Mouse (Mus musculus): Measurements from ENCODE around the gene Cds1.

The Cds1 gene

DNA sequence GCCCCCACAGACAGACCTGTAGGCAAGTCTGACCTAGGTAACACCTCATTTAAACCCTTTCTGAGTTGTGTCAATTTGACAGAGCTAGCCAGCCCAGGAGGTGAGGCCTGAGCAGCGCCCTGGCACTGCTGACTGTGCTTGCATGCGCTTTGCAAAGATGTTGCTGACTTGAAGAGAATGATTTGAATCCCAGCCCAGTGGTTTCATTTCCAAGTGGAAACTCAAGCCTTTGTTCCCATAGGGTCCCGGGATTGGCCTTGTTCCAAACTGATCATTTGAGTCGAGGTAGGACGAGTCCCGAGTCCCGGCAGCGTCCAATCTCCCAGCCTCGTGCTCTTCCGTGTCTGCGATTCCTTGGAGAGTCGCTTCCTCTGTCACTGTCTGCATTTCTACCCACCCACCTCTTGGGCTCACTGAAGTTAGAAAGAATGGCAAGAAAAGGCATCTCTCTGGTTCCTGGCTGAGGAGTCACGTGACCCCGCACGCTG, 14.5 kb downstream of the Cds1 start:
- no peak for DNase-seq

DNA sequence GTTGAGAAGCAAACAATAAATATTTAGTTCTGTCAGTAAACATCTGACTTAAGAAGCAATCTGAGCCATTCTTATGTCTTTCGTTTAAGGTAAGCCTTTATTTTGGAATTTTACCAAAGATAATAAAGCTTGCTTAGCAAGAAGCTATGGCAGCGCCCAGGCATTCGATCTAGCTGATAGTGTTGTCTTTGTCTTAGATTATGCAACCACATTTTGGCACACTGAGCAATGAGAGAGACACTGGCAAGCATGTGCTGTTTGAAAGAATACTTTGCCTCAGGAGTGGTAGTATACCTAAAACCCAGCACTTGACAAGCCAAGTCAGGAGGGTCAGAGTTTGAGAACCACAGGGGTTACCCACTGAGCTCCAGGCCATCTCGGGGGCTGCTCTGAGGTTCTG, 16.0 kb downstream of the Cds1 start:
- no peak for DNase-seq

DNA sequence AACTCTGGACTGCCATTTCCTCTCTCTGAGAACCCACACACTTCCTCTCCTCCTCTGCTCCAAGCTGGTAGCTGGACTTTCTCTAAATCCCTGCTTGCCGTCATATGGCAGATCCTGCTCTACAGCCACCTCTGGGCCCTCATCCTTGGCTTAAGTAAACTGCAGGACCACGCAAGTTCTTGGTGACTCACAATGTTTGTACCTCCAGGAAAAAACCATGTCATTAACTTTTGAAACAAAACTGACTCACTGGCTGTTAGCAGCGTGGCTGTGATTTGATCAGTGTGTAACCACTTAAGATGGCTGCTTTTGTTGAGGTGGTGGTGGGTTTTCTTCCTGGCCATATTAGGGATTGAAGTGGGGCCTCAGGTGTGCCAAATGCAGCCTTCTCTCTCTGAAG, 19.4 kb downstream of the Cds1 start:
- no peak for DNase-seq

DNA sequence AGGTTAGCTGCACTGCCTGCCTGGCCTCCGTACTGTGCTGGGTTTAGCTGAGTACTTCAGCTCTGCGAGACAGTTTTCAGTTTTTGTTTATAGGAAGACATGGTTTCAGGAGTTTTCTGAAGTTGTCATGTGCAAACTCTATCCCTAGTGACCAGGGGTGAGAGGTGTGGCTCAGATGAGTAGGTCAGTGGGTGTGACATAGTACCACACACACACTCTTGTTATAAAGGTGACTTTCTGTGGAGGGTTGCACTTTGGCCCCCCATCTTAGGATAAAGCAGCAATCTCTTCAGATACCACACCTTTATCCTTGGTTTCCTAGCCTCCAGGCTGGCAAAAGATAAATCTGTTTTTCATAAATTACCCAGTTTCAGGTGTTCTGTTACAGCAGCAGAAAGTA, 19.9 kb downstream of the Cds1 start:
- no peak for DNase-seq

DNA sequence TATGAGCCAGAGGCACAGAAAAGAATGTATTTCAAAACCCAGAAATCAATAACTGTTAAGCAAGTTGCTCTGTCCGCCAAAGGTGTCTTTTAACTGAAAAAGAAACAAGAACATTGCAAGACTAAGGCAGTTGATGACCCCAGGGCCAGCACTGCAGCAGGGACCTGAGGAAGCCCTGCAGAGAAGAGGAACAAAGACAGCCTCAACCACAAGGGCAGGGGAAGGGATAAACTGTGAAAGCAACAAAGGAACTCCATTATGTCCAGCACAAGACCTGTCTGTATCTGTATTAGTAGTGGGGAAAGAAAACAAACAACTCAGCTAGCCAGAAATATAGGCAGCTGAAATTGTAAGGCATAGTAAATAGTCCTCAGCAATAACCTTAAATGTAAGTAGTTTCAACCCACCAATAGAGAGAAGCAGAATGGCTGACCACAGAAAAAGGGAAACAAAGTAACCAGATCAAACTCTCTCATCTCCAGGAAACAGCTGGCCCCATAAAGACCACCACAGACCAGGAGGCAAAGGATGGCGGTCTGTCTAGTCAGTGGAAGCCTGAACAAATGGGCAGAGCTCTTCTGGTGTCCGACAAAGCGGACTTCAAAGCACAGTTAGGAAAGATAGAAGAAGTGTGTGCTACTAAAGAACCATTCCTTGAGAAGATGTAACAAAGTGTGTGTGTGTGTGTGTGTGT, 21.1 kb downstream of the Cds1 start:
- no peak for DNase-seq

DNA sequence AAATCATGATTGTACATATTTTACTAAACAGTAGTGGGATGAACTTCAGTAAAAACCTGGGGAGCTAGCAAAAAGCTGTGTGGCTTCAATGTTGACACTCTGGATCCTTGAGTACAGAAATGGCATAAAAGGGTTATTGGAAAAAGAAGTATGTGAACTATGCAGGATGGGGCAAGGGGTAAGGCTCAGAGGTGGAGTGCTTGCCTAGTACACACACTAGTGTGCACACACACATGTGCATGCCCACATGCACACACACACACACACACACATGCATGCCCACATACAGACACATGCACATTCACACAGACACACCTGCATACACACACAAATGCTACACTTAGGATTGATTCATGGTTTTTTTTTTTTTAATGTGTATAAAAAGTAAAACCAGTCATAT, 24.8 kb downstream of the Cds1 start:
- DNase-seq: no peak

DNA sequence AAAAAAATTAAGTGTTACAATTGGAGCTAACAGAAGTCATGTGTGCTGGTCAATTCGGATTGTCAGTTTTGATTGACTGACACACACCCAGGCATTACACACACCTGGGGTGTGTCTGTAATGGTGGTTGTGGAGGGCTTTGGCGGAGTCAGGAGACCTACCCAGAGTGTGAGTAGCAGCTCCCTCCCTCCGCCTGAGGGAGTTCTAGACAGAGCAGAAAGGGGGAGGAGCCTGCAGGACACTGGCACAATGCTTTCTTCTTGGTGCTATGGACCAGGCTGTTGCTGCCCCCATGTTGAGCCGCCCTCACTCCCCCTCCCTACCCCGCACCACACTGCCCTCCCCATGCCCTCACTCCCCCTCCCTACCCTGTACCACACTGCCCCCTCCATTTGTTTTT, 25.6 kb downstream of the Cds1 start:
- DNase-seq: no peak

DNA sequence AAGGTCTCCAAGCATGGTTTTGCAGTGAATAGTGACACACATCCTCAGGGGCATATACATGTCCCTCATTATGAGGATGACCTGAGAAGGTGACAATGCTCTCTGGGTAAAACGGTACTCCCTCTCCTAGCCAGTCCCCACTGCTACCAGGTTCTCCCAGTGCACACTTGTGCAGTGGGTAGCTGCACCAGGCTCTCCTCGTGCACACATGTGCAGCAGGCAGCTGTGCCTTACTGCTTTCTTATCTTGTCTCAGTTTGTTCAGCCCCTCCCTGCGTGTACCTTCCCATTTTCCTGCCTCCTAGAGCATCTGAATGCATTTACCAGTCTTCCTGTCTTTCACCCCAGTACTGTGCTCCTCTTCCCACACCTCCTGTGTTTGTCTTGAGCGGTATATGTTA, 27.7 kb downstream of the Cds1 start:
- DNase-seq: no peak

DNA sequence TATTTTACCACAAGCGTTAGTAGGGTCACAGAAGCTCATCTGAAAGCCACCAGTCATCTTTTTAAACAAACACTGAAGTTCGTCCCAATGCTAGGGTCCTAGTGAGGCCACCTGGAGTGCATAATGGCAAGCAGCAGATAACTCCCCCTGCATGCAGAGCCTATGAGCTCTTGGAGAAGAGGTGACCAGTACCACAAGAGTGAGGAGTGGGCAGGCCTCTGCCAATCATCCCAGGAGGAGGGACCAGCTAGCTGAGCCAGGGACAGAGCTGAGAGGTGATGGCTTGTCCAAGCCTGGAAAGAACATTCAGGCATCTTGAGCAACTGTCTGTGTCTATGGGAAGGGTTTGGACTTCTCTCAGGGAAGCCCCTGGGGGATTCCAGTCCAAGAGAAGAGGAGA, 37.0 kb downstream of the Cds1 start:
- DNase-seq: no peak

DNA sequence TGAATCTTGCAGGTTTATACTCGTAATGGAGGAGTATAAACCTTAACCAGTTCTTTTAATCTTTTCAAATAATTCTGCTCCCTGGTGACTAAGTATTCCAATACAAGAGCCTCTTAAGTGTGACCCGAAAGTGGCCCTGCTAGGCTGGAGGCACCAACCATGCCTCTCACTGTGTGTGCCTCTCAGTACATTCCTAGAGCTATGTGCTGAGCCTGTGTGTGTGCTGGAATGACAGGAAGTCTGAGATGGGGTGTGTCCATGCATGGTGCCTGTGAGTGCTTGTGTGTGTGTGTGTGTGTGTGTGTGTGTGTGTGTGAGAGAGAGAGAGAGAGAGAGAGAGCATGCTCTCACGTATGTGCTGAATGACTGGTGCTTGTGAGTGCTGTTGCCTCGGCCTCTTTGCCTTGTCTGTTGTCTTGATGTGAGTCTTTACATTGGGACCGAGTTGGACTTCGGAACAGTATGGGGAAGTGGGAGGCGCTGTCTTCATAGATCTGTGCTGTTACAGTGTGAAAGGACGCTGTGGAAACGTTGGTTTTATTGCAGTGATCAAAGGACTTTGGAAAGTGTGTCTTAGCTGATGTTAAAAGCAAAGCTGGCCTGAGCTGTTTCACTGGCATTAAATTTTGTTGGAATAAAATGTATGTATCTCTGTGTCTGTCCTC, 37.6 kb downstream of the Cds1 start:
- no peak for DNase-seq

DNA sequence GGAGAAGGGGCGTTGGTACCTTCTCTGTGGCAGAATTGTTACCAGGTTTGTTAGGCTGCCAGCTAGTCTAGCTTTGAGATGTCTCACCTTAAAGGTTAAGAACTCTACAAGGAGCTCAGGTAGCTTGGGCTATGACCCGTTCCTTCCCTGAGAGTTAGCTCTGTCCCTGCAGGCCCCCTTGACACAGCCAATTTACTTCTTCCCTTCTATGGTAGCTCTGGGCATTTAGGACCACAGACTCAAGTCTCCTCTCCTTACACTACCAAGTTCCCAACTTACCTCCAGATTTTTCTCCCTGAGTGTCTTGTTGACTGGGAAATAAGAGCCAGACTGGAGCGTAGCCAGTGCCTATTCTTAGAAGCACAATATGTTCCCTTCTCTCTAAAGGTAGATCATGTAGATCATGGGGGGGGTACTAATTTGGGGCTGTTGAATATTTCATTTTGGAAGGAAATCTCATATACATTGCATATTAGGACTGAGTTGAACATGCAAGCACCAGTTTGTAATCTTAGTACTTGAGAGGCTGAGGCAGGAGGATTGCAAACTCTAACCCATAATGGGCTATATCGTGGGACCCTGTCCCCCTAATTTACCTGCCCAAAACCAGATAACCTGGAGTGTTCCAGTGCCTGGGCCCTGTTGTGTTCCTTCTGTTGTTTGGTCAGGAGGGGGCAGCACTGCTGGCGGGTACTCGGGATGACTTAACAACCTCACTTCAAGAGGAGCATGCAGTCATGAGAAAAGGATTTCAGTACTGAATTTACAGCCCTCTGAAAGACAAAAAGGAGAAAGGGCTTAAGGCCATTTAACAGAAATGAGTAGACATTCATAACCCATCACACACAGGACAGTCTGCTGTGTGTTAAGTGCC, 46.6 kb downstream of the Cds1 start:
- DNase-seq: no peak

DNA sequence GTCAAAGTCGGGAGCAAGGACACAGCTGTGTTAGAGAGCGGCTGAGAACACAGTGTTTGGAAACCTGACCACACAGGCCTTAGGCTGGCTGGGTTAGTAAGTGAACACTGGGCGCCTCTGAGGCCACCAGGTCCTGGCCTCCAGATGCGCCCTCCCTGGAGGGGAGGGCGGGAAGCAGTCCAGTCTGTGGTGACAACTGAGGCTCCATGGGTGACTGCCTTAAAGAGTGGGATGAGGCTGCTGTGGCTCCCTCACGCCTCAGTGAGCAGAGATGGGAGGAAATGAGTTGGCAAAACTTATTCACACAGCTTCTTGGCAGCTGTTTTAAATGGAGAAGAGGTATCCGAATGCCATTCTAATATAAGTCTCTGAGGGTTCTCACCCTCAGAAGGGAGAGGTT, 51.9 kb downstream of the Cds1 start:
- DNase-seq: no peak

DNA sequence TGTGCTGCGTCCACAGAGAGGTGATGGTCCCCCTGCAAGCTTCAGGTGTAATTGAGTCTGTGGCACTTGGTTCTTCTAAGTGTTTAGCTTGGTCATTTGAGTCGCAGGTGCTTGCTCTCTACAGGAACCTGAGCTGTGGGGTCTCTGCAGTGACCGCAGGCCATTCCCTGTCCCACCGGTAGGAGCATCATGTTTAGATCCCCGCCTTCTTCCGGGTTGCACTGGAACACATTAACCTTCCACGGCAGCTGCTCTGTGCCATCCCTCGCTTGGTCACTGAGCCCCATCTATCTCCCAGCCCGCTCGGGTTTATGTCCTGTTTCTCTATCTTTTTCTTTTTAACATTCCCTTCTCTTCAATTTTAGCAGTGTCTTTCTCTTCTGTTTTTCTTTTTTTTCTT, 54.3 kb downstream of the Cds1 start:
- DNase-seq: no peak

DNA sequence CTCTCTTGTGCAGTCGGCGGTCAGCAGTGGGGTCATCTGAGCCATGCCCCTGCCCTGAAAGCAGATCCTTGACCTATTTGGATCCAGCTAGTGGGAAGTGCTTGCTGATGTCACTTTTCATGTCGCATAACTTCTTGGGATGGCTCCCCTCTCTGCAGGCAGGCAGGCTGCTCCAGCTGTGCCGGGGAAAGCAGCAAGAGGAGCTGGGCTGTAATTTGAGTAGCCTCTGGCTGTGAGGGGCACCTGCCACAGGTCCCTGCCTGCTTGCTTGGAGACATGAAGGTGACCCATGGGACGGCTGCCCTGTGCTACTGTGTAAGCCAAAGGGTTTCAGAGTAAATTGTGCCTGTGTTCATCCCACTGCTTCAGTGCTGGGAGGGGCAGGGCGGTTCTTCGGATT, 54.9 kb downstream of the Cds1 start:
- no peak for DNase-seq

DNA sequence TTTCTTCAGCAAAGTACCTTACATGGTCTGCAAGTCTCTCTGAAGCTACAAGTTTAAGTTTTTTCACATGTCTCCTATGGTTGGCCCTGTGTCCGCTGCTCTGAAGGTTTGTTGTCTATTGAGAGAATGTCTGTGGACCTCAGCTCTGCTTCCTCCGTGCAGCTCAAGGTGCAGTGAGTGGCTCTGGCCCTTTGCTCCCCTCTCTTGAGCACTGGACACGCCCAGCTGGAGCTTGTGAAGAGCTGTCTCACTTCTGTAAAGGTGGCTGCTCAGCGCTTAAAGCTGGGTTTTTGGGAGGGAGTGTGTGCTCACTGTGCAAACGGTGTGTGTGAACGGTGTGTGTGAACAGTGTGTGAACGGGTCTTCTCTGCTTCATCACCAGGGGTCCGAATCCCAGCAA, 56.1 kb downstream of the Cds1 start:
- DNase-seq: peak; percentile 60

DNA sequence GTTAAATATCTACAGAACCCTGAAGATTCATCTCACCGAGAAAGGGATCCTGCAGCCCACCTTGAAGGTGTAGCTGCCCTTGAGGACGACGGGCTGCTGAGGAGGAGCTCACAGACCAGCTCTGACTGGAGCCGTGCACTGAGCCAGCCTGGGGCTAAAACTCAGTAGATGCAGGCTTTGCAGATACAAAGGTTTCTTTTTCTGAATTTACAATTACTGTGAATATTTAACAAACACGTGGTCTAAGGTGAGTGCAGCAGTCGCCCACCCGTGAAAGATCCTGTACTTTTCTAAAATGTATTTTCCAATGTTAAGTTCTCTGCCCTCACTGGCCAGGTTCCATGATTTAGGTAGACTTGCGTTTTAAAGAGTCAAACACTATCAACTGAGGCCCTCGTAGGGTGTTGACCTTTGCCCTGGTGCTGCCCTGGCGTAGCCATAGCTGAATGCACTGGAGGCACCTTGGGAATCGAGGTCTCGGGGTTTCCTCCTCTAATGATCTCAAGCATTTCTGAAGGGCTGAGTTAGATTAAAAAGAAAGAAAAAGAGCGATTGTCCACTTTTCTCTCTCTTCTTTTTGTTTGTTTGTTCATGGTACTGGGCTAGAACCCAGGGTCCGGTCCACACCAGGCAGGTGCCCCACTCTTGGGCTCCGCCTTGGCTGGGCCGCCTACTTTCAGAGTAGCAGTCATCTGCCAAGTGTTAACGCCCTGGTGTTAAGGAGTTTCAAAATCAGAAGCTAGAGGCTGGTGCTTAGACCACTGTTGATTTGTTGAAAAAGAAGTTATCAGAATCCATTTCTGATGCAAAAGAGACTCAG, 56.8 kb downstream of the Cds1 start:
- peak; percentile 59 for DNase-seq

DNA sequence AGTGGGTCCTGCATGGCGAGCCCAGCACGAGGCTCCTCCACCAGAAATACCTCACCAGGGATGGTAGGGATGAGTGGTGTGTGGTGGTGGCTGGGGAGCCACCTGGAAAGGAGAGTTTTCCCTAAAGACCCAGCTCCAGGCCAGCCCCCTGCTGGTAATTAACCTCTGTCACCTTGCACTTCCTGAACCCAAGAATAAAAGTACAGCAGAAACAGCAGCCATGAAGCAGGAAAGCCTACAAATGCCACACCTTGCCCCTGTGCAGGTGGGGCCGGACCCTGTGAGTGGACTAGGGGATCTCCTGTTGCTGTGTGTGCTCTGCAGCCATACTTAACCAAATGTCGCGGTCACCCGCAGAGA, 57.4 kb downstream of the Cds1 start:
- no peak for DNase-seq

DNA sequence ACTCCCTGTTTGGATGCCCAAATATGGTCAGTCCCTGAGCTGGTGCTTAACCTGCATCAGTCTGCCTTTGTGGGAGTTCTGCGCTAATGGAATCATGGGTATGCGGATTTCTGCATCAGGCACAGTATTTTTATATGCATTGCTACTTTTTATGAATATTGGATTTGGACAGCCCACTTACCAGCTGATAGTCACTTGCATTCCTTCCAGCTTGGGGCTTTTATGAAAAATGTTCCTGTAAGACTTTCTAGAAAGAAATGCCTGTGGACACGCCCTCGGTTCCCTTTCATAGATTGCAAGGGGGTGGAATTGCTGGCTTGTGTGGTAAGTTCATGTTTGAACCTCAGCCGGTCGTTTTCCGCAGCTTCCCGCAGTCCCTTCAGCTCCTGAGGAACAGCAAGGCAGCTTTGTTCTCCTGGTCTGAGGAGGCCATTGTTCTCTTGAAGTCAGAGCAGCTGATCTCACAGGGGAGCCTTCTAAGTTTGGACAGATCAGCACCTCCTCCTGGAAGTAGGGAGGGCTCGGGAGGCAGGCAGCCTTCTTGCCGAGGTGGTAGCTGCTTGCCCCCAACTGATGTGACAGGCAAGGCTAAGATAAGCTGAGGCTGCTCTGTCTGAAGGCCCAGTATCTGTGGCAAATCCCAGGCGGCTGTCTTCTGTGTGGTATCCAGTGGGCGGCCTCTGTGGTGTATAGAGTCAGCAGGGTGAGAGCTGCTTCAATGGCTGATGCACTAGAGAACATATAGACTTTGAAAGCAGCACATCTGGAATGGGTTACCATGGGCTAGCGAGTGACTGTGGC, 60.4 kb downstream of the Cds1 start:
- DNase-seq: no peak

DNA sequence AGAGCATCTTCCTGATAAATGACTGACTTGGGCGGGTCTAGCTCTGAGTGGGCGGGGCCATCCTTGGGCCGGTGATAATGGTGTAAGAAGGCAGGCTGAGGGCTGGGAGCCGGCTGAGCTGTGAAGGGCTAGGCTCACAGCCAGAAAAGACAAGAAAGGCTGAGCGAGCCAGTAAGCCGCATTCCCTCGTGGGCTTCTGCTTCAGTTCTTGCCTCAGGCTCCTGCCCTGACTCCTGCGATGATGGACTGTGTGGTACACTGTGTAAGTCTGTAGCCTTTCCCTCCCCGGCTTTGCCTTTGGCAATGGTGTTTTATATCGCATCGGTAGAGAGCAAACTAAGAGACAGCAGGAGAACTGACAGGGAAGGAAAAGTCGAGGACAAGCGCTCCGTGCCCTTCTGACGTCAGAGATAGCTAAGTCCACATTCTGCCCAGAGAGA, 61.6 kb downstream of the Cds1 start:
- DNase-seq: peak; percentile 61

DNA sequence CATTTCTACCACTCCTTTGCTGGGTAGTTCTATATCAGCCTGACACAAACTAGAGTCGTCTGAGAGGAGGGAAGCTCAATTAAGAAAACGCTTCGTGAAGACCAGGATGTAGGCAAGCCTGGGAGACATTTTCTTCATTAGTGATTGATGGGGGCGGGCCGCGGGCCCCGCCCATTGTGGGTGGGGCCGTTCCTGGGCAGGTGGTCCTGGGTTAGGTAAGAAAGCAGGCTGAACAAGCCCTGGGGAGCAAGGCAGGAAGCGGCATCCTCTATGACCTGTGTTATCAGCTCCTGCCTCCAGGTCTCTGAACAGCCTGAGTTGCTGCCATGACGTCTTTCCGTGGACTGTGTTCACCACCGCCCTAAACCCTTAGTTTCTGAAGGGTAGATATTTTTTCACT, 62.5 kb downstream of the Cds1 start:
- no peak for DNase-seq

DNA sequence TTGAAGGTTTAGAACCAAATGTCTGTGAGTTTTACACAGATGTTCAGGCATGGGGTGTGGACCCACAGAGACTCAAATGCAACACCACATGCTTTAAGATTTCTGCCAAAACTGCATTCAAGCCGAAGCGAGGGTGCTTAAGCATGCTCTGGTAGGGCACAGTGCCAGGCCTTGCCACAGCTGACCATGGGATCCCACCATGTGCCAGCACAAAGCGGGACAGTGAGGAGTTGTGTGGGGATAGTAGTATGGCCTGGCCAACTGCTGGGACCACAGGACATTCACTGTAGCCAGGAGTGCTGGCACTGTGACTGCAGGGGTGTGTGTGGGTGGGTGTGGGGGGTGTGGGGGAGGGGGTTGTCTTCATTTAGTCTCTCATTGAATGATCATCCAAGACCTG, 64.0 kb downstream of the Cds1 start:
- no peak for DNase-seq

DNA sequence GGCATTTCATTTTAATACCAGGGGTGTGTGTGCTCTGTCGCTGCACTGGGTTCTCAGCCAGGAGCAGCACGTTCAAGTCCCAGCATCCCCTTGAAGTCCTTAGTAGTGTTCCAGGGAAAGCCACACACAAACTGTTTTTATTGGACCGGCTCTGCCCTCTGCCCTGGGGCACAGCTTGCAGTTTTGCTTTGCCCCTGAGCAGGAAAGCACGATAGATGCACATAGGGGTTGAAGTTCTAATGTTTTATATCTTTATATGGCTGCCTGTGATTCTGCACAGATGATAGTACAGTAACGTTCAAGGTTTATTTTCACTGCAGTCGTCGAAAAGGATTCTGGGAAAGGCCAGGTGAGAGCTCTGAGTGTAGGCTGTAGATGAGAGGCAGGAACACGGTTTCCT, 65.2 kb downstream of the Cds1 start:
- DNase-seq: no peak

Data from kidney, adult 9 months (tissue).